Mouse (Mus musculus) liver, postnatal 0 days (tissue): ENCODE data around the gene Srbd1. TPM values are rescaled to one million over a fixed set of nuclear protein-coding genes. Genes with fewer than 3 reads are reported as not detected.

Experiments used
- ATAC-seq: fragments of 200-750 bp; cut with Nextera tagmentation; 2 replicates; pipeline ENCODE4 v1.8.0; 2017; ENCODE audit warnings: mild to moderate bottlenecking, moderate library complexity
- DNase-seq: peaks from one replicate; pipeline ENCODE4 v3.0.0-alpha.2; 2016
- H3K27ac ChIP-seq: fragments of 300-500 bp; sonication (generic); 2 replicates; pipeline ENCODE4 v1.5.1; 2014; ENCODE audit warnings: antibody characterized with exemption, moderate library complexity, mild to moderate bottlenecking, low read depth
- H3K27me3 ChIP-seq: fragments of 300-500 bp; sonication (generic); 2 replicates; pipeline ENCODE4 v1.6.1; 2014; ENCODE audit warnings: low read length, control low read depth, mixed read lengths; ENCODE audit not compliant: insufficient read depth
- H3K36me3 ChIP-seq: fragments of 300-500 bp; sonication (generic); replicated peaks from 2 replicates; pipeline ENCODE4 v1.6.1; 2014; ENCODE audit warnings: mild to moderate bottlenecking, control low read depth, low read length, moderate library complexity, mixed read lengths; ENCODE audit not compliant: insufficient read depth
- H3K4me1 ChIP-seq: fragments of 300-500 bp; sonication (generic); 2 replicates; pipeline ENCODE4 v1.6.1; 2014; ENCODE audit warnings: antibody characterized with exemption, mild to moderate bottlenecking, control low read depth; ENCODE audit not compliant: insufficient read depth
- H3K4me2 ChIP-seq: fragments of 300-500 bp; sonication (generic); 2 replicates; pipeline ENCODE4 v1.6.1; 2014; ENCODE audit warnings: low read depth, mild to moderate bottlenecking, low read length, moderate library complexity, mixed read lengths
- H3K4me3 ChIP-seq: fragments of 300-500 bp; sonication (generic); 2 replicates; pipeline ENCODE4 v1.5.1; 2014; ENCODE audit warnings: low read depth, low read length
- H3K9ac ChIP-seq: fragments of 300-500 bp; sonication (generic); replicated peaks from 2 replicates; pipeline ENCODE4 v1.6.1; 2014; ENCODE audit warnings: mild to moderate bottlenecking, moderate library complexity
- H3K9me3 ChIP-seq: fragments of 300-500 bp; sonication (generic); 2 replicates; pipeline ENCODE4 v1.6.1; 2016; ENCODE audit warnings: mild to moderate bottlenecking, control low read depth, low read length, mixed read lengths
- CTCF ChIP-seq: sonication (generic); IDR thresholded peaks from 2 replicates; pipeline ENCODE4 v1.5.1; 2016; ENCODE audit warnings: antibody characterized with exemption, low read depth
- EP300 ChIP-seq: IDR thresholded peaks from 2 replicates; pipeline ENCODE4 v1.6.1; 2016; ENCODE audit warnings: antibody characterized with exemption, low read depth, mild to moderate bottlenecking
- WGBS: fragments of 180-500 bp; shearing (Covaris S2); extraction: QIAGEN DNeasy Blood & Tissue Kit; methylation state at CpG from one replicate; pipeline ENCODE4 v1.1.7; 2014; ENCODE audit not compliant: insufficient replicate concordance; 5-methylcytosine and 5-hydroxymethylcytosine counted together
- polyA plus RNA-seq: library from polyadenylated mRNA; unstranded; fragments of >200 nt; fragmentation: Nextera tagmentation; extraction: Ambion mirVana; gene quantifications from 2 replicates; pipeline ENCODE4 v1.2.1, GENCODE M21; 2015

Gene Srbd1
- polyA plus RNA-seq, 1 experiment from 2014 or later: 3.9 TPM

DNA sequence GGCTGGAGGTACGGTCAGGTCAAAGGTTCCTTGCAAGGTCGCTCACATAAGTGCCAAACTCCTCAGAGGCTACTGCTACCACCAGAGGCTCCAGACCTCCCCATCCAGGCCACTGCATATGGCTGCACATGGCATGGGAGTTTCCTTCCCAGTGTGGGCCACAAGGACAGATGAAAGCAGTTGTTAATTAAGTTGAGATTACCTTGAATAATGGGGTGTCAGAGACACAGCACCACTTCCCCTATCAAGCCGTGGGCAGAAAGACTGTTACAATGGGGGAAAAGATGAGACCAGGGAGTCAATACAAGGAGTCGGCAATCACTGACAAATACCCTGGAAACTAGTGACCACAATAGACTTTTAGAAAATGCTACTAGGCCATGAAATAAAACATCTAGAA is 122.6 kb downstream of the Srbd1 start:
- WGBS: 66% methylated on average over 4 of the region's 4 CpGs
- no peak overlapping the region for H3K27ac ChIP-seq
- DNase-seq: no peak
- ATAC-seq: no peak
- no peaks in the 10 kb centered on the region for H3K4me1 ChIP-seq
- H3K9ac ChIP-seq: no peak overlapping the region
- H3K36me3 ChIP-seq: no peaks in the 10 kb centered on the region
- no peaks in the 10 kb centered on the region for H3K27me3 ChIP-seq
- TF ChIP-seq EP300: no peak
- H3K4me3 ChIP-seq: no peak overlapping the region
- H3K9me3 ChIP-seq: no peaks in the 10 kb centered on the region
- H3K4me2 ChIP-seq: no peak overlapping the region

GRCm38 (mm10) chr17:86021815-86022214 is 123.2 kb downstream of the Srbd1 start:
- no peak for TF ChIP-seq CTCF
- TF ChIP-seq EP300: peak; percentile 95
- H3K9ac ChIP-seq: no peak overlapping the region
- no peaks in the 10 kb centered on the region for H3K36me3 ChIP-seq
- DNase-seq: no peak
- no peak overlapping the region for H3K4me2 ChIP-seq
- no peaks in the 10 kb centered on the region for H3K4me1 ChIP-seq
- no peak overlapping the region for H3K27ac ChIP-seq
- H3K27me3 ChIP-seq: no peaks in the 10 kb centered on the region
- H3K9me3 ChIP-seq: no peaks in the 10 kb centered on the region
- no peak overlapping the region for H3K4me3 ChIP-seq
- 49% methylated on average over 1 of the region's 1 CpGs for WGBS
- ATAC-seq: 0 out of 2 replicates have a peak, but pooled peaks have one; percentile 17

DNA sequence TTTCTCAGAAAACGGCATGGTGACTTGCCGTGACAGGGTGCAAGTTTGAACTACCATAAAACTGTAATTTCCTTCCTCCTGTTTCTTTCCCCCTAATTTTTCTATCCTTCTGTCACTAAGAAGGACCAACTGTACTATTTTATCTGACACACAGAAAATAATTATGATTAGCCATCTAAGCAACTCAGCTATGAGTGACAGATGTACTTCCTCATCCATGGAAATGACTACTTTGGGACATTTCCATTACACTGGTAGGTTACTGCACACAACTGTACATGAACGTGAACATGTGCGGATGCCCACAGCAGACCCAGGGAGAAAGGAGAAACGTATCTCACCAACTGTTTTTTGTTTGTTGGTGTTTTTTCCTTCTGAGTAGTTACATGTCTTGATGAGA is 123.7 kb downstream of the Srbd1 start:
- 62% methylated on average over 5 of the region's 5 CpGs for WGBS
- Histone ChIP-seq H3K4me1 (no peaks in the 10 kb centered on the region), H3K9ac (no peak overlapping the region), H3K27ac (no peak overlapping the region), H3K9me3 (no peaks in the 10 kb centered on the region), H3K36me3 (no peaks in the 10 kb centered on the region), H3K4me3 (no peak overlapping the region), H3K27me3 (no peaks in the 10 kb centered on the region), H3K4me2 (no peak overlapping the region)
- DNase-seq (no peak), ATAC-seq (no peak)
- TF ChIP-seq EP300 (no peak), CTCF (no peak)

DNA sequence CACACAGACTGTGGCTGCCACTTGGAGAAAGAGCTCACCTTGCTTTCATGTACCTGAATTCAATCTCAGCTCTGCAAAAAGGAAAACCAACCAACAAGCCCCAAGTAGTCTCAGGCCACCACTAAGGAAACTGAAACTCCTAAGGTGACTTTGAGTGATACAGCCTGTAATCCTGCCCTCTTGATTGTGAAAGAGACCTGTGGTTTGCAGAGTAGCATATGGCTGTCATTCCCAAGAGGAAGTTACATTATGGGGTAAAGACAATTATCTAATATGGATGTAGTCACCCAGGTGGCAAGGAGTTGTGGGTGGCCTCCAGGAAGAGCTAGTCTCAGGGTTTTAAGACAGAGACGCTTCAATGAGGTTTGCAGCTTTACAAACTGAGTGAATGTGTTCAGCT is 125.2 kb downstream of the Srbd1 start:
- H3K9me3 ChIP-seq: no peaks in the 10 kb centered on the region
- H3K27me3 ChIP-seq: no peaks in the 10 kb centered on the region
- no peak overlapping the region for H3K27ac ChIP-seq
- no peak for ATAC-seq
- no peak for TF ChIP-seq CTCF
- no peak for TF ChIP-seq EP300
- no peaks in the 10 kb centered on the region for H3K4me1 ChIP-seq
- WGBS: 75% methylated on average over 1 of the region's 1 CpGs
- no peak for DNase-seq
- no peak overlapping the region for H3K9ac ChIP-seq
- H3K4me2 ChIP-seq: no peak overlapping the region
- H3K4me3 ChIP-seq: no peak overlapping the region
- no peaks in the 10 kb centered on the region for H3K36me3 ChIP-seq

- Histone ChIP-seq H3K4me2 (no peak overlapping the region), H3K4me3 (no peak overlapping the region), H3K9me3 (no peaks in the 10 kb centered on the region), H3K36me3 (no peaks in the 10 kb centered on the region), H3K27me3 (no peaks in the 10 kb centered on the region), H3K4me1 (no peaks in the 10 kb centered on the region), H3K27ac (no peak overlapping the region), H3K9ac (no peak overlapping the region)
- WGBS: 70% methylated on average over 4 of the region's 4 CpGs
- DNase-seq: no peak
- ATAC-seq: no peak
- TF ChIP-seq EP300 (no peak), CTCF (peak; percentile 62)
Observed at GRCm38 (mm10) chr17:86014246-86014645, 130.7 kb downstream of the Srbd1 start.

- no peaks in the 10 kb centered on the region for H3K27me3 ChIP-seq
- no peak for TF ChIP-seq EP300
- no peak for TF ChIP-seq CTCF
- H3K4me2 ChIP-seq: no peak overlapping the region
- no peaks in the 10 kb centered on the region for H3K36me3 ChIP-seq
- DNase-seq (no peak), ATAC-seq (no peak)
- H3K27ac ChIP-seq: no peak overlapping the region
- no peaks in the 10 kb centered on the region for H3K9me3 ChIP-seq
- no peak overlapping the region for H3K4me3 ChIP-seq
- H3K9ac ChIP-seq: no peak overlapping the region
- no peaks in the 10 kb centered on the region for H3K4me1 ChIP-seq
- WGBS: 66% methylated on average over 1 of the region's 1 CpGs
Observed at GRCm38 (mm10) chr17:86012576-86012975, 132.4 kb downstream of the Srbd1 start.

DNA sequence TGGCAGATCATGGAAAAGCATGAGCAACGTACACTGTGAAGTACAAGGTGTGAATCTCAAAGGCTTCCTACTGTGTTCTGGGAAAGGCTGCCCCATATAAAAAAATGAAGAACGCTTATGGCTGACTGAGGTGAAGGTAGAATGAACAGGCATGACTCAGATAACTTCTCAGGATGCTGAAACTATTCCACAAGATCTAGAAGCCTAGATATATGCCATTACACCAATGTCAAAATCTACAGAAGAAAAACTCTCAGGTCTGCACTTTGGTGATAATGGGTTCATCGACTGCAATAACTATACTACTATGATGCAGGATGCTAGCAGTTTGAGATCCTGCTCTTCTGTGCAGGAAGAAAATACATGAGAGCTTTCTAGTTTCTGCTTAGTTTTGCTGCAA is 133.1 kb downstream of the Srbd1 start:
- H3K4me1 ChIP-seq: no peaks in the 10 kb centered on the region
- no peak overlapping the region for H3K4me3 ChIP-seq
- no peaks in the 10 kb centered on the region for H3K27me3 ChIP-seq
- H3K9ac ChIP-seq: no peak overlapping the region
- 71% methylated on average over 3 of the region's 3 CpGs for WGBS
- no peaks in the 10 kb centered on the region for H3K9me3 ChIP-seq
- no peak overlapping the region for H3K27ac ChIP-seq
- no peaks in the 10 kb centered on the region for H3K36me3 ChIP-seq
- ATAC-seq (no peak), DNase-seq (no peak)
- TF ChIP-seq EP300: no peak
- no peak for TF ChIP-seq CTCF
- H3K4me2 ChIP-seq: no peak overlapping the region
